Mouse (Mus musculus): ENCODE data around the gene Ggact.

DNA sequence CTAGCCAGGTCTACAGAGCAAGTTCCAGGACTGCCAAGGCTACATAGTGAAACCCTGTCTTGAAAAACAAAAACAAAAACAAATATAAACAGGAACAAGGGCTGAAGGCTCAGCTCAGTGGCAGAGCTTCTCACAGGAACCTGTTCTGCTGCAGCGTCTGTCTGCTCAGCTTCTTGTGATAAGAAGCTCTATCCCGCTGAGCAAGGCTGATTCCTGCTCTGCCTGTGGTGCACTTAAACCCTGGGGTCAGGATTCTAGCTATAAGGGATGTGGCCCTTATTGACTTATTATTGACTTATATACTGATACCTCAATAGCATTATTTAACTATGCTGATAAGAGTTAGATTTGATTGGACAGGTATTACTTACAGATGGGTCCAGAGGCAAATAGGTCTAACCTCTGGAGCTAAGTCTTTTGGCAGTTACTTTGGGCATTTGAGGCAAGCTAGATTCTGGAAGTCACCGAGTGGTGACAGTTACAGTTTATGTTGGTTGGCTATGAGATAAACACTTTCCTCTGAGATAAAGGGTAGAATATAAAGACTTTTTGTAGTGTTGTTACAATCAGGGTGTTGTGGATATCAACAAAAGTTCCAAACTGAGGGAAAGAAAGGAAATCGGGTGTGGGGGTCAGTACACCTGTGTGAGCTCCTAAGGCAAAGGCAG is 48.0 kb downstream of the Ggact start:
- TF ChIP-seq CTCF (IDR thresholded peaks at IDR 0.05; ENCODE audit: extremely low read depth, insufficient read length, insufficient replicate concordance, low read depth, low read length) (no peak), POLR2A (IDR thresholded peaks at IDR 0.05; ENCODE audit: low read depth, low read length) (no peak)
